Mouse (Mus musculus) erythroblast, embryonic 14.5 days (primary cell): ENCODE measurements at regions not wholly inside any gene's neighbourhood (a gene's known extent, or its start where the extent isn't known, plus 50 kb on each side); places are given as distances from the start of the nearest gene placed in this dataset.

ENCODE experiments used
- H3K27me3 ChIP-seq: 2 replicates; pipeline ENCODE4 v1.6.1; 2012; ENCODE audit warnings: inconsistent platforms; ENCODE audit not compliant: control insufficient read depth
- H3K36me3 ChIP-seq: 2 replicates; pipeline ENCODE4 v1.6.1; 2012; ENCODE audit warnings: mild to moderate bottlenecking, inconsistent platforms; ENCODE audit not compliant: control insufficient read depth
- H3K4me1 ChIP-seq: 2 replicates; pipeline ENCODE4 v1.6.1; 2012; ENCODE audit warnings: inconsistent platforms; ENCODE audit not compliant: control insufficient read depth
- H3K4me3 ChIP-seq: replicated peaks from 2 replicates; pipeline ENCODE3; 2012; ENCODE audit warnings: moderate library complexity, mild to moderate bottlenecking, inconsistent platforms
- H3K9me3 ChIP-seq: 2 replicates; pipeline ENCODE4 v1.6.1; 2012; ENCODE audit warnings: low read length, inconsistent platforms, mixed read lengths; ENCODE audit not compliant: control insufficient read depth
- GATA1 ChIP-seq: IDR thresholded peaks from 2 replicates; pipeline ENCODE4 v1.6.1; 2012; ENCODE audit warnings: low read length, inconsistent platforms, mixed read lengths
- TAL1 ChIP-seq: IDR thresholded peaks from 3 replicates; pipeline ENCODE4 v1.6.1; 2012; ENCODE audit warnings: low read length, inconsistent platforms, mixed read lengths

- Histone ChIP-seq H3K4me1 (no peaks in the 10 kb centered on the region), H3K36me3 (no peaks in the 10 kb centered on the region), H3K9me3 (no peaks in the 10 kb centered on the region), H3K27me3 (no peaks in the 10 kb centered on the region), H3K4me3 (no peak overlapping the region)
- TF ChIP-seq TAL1: no peak
- TF ChIP-seq GATA1: no peak
These were observed 354.9 kb upstream of the Trib2 start for GRCm38 (mm10) chr12:16171636-16172035.

GRCm38 (mm10) chr12:16169781-16170535 lies 353.2 kb upstream of the Trib2 start:
- Histone ChIP-seq H3K4me1 (no peaks in the 10 kb centered on the region), H3K36me3 (no peaks in the 10 kb centered on the region), H3K9me3 (no peaks in the 10 kb centered on the region), H3K4me3 (no peak overlapping the region), H3K27me3 (no peaks in the 10 kb centered on the region)
- TF ChIP-seq GATA1: no peak
- TF ChIP-seq TAL1: no peak

GRCm38 (mm10) chr12:16167793-16168343 lies 351.1 kb upstream of the Trib2 start:
- TF ChIP-seq TAL1 (no peak), GATA1 (no peak)
- H3K4me1 ChIP-seq: no peaks in the 10 kb centered on the region
- H3K36me3 ChIP-seq: no peaks in the 10 kb centered on the region
- no peaks in the 10 kb centered on the region for H3K27me3 ChIP-seq
- H3K4me3 ChIP-seq: no peak overlapping the region
- no peaks in the 10 kb centered on the region for H3K9me3 ChIP-seq

GRCm38 (mm10) chr12:16165126-16165525 lies 348.4 kb upstream of the Trib2 start:
- Histone ChIP-seq H3K27me3 (no peaks in the 10 kb centered on the region), H3K4me1 (no peaks in the 10 kb centered on the region), H3K36me3 (no peaks in the 10 kb centered on the region), H3K4me3 (no peak overlapping the region), H3K9me3 (no peaks in the 10 kb centered on the region)
- no peak for TF ChIP-seq TAL1
- TF ChIP-seq GATA1: no peak

GRCm38 (mm10) chr12:16161947-16162346 lies 345.2 kb upstream of the Trib2 start:
- Histone ChIP-seq H3K36me3 (no peaks in the 10 kb centered on the region), H3K27me3 (no peaks in the 10 kb centered on the region), H3K9me3 (no peaks in the 10 kb centered on the region), H3K4me3 (no peak overlapping the region), H3K4me1 (no peaks in the 10 kb centered on the region)
- TF ChIP-seq TAL1: no peak

- TF ChIP-seq TAL1 (no peak), GATA1 (no peak)
- Histone ChIP-seq H3K36me3 (no peaks in the 10 kb centered on the region), H3K9me3 (no peaks in the 10 kb centered on the region), H3K4me1 (no peaks in the 10 kb centered on the region), H3K4me3 (no peak overlapping the region), H3K27me3 (no peaks in the 10 kb centered on the region)
These were observed 341.2 kb upstream of the Trib2 start for GRCm38 (mm10) chr12:16157896-16158295.

GRCm38 (mm10) chr12:16155791-16156558 lies 339.3 kb upstream of the Trib2 start:
- H3K4me1 ChIP-seq: no peaks in the 10 kb centered on the region
- no peak overlapping the region for H3K4me3 ChIP-seq
- TF ChIP-seq TAL1: no peak
- no peak for TF ChIP-seq GATA1
- no peaks in the 10 kb centered on the region for H3K36me3 ChIP-seq
- H3K27me3 ChIP-seq: no peaks in the 10 kb centered on the region
- H3K9me3 ChIP-seq: no peaks in the 10 kb centered on the region

GRCm38 (mm10) chr12:16154256-16154655 lies 337.5 kb upstream of the Trib2 start:
- no peaks in the 10 kb centered on the region for H3K4me1 ChIP-seq
- TF ChIP-seq GATA1: no peak
- TF ChIP-seq TAL1: no peak
- no peak overlapping the region for H3K4me3 ChIP-seq
- H3K27me3 ChIP-seq: no peaks in the 10 kb centered on the region
- no peaks in the 10 kb centered on the region; the same call in 1 of the 2 replicates for H3K9me3 ChIP-seq
- H3K36me3 ChIP-seq: no peaks in the 10 kb centered on the region

GRCm38 (mm10) chr12:16152108-16152507 lies 335.4 kb upstream of the Trib2 start:
- no peaks in the 10 kb centered on the region for H3K27me3 ChIP-seq
- H3K4me1 ChIP-seq: no peaks in the 10 kb centered on the region
- TF ChIP-seq TAL1 (no peak), GATA1 (no peak)
- no peaks in the 10 kb centered on the region for H3K36me3 ChIP-seq
- peaks cover 2% of the 10 kb centered on the region; the same call in 1 of the 2 replicates for H3K9me3 ChIP-seq
- no peak overlapping the region for H3K4me3 ChIP-seq
